Mouse (Mus musculus): ENCODE measurements around the gene Ikzf2.

Ikzf2 gene

GRCm38 (mm10) chr1:69521656-69522055 is 165.4 kb downstream of the Ikzf2 start:
- no peak for DNase-seq (ENCODE audit: extremely low read depth, insufficient read length, low spot score)

GRCm38 (mm10) chr1:69519356-69519755 is 167.7 kb downstream of the Ikzf2 start:
- DNase-seq (ENCODE audit: extremely low read depth, insufficient read length, low spot score) = no peak

- DNase-seq (ENCODE audit: extremely low read depth, insufficient read length, low spot score) = no peak
These were observed 169.0 kb downstream of the Ikzf2 start for GRCm38 (mm10) chr1:69518012-69518411.

- no peak for DNase-seq (ENCODE audit: extremely low read depth, insufficient read length, low spot score)
These were observed 170.9 kb downstream of the Ikzf2 start for GRCm38 (mm10) chr1:69516144-69516543.

GRCm38 (mm10) chr1:69513595-69514250 is 173.3 kb downstream of the Ikzf2 start:
- no peak for DNase-seq (ENCODE audit: extremely low read depth, insufficient read length, low spot score)

GRCm38 (mm10) chr1:69508275-69508674 is 178.8 kb downstream of the Ikzf2 start:
- DNase-seq (ENCODE audit: extremely low read depth, insufficient read length, low spot score) = no peak

GRCm38 (mm10) chr1:69507513-69507912 is 179.5 kb downstream of the Ikzf2 start:
- DNase-seq (ENCODE audit: extremely low read depth, insufficient read length, low spot score) = no peak

- DNase-seq (ENCODE audit: extremely low read depth, insufficient read length, low spot score) = no peak
These were observed 180.4 kb downstream of the Ikzf2 start for GRCm38 (mm10) chr1:69506615-69507159.

- no peak for DNase-seq (ENCODE audit: extremely low read depth, insufficient read length, low spot score)
These were observed 181.0 kb downstream of the Ikzf2 start for GRCm38 (mm10) chr1:69506011-69506410.

- no peak for DNase-seq (ENCODE audit: extremely low read depth, insufficient read length, low spot score)
These were observed 186.7 kb downstream of the Ikzf2 start for GRCm38 (mm10) chr1:69500388-69500787.

GRCm38 (mm10) chr1:69499652-69500051 is 187.4 kb downstream of the Ikzf2 start:
- DNase-seq (ENCODE audit: extremely low read depth, insufficient read length, low spot score) = no peak

GRCm38 (mm10) chr1:69498862-69499306 is 188.2 kb downstream of the Ikzf2 start:
- DNase-seq (ENCODE audit: extremely low read depth, insufficient read length, low spot score) = no peak

GRCm38 (mm10) chr1:69496055-69496454 is 191.0 kb downstream of the Ikzf2 start:
- no peak for DNase-seq (ENCODE audit: extremely low read depth, insufficient read length, low spot score)

- DNase-seq (ENCODE audit: extremely low read depth, insufficient read length, low spot score) = no peak
These were observed 193.6 kb downstream of the Ikzf2 start for GRCm38 (mm10) chr1:69493309-69494047.

GRCm38 (mm10) chr1:69492013-69492412 is 195.0 kb downstream of the Ikzf2 start:
- DNase-seq (ENCODE audit: extremely low read depth, insufficient read length, low spot score) = no peak

- DNase-seq (ENCODE audit: extremely low read depth, insufficient read length, low spot score) = no peak
These were observed 198.0 kb downstream of the Ikzf2 start for GRCm38 (mm10) chr1:69489026-69489425.

GRCm38 (mm10) chr1:69488625-69489024 is 198.4 kb downstream of the Ikzf2 start:
- no peak for DNase-seq (ENCODE audit: extremely low read depth, insufficient read length, low spot score)
